Mouse (Mus musculus) embryonic facial prominence, embryonic 10.5 days (tissue): ENCODE measurements around the gene Sh3gl2. TPM values are rescaled to one million over a fixed set of nuclear protein-coding genes. Genes with fewer than 3 reads are reported as not detected.

Source experiments
- DNase-seq: peaks from one replicate; pipeline ENCODE4 v3.0.0-alpha.2; 2017; ENCODE audit warnings: low spot score
- H3K27ac ChIP-seq: fragments of 300-500 bp; sonication (generic); replicated peaks from 2 replicates; pipeline ENCODE4 v1.5.1; 2016; ENCODE audit warnings: mild to moderate bottlenecking
- H3K27me3 ChIP-seq: fragments of 300-500 bp; sonication (generic); replicated peaks from 2 replicates; pipeline ENCODE4 v1.6.1; 2016; ENCODE audit warnings: low read depth, mild to moderate bottlenecking; ENCODE audit not compliant: poor library complexity, severe bottlenecking
- H3K36me3 ChIP-seq: fragments of 300-500 bp; sonication (generic); replicated peaks from 2 replicates; pipeline ENCODE4 v1.6.1; 2016; ENCODE audit warnings: mild to moderate bottlenecking, moderate library complexity
- H3K4me1 ChIP-seq: fragments of 300-500 bp; sonication (generic); 2 replicates; pipeline ENCODE4 v1.6.1; 2016
- H3K4me3 ChIP-seq: fragments of 300-500 bp; sonication (generic); 2 replicates; pipeline ENCODE4 v1.5.1; 2016; ENCODE audit warnings: mild to moderate bottlenecking, moderate library complexity
- H3K9me3 ChIP-seq: fragments of 300-500 bp; sonication (generic); 2 replicates; pipeline ENCODE4 v1.6.1; 2016; ENCODE audit warnings: mild to moderate bottlenecking
- WGBS: fragments of 180-500 bp; shearing (Covaris S2); methylation state at CpG from one replicate; pipeline ENCODE4 v1.1.7; 2016; 5-methylcytosine and 5-hydroxymethylcytosine counted together
- polyA plus RNA-seq: library from polyadenylated mRNA; unstranded; fragments of >200 nt; fragmentation: Nextera tagmentation; extraction: Ambion mirVana; gene quantifications from 2 replicates; pipeline ENCODE4 v1.2.1, GENCODE M21; 2016

Sh3gl2 gene
- polyA plus RNA-seq, 1 experiment from 2014 or later = 3.0 TPM

DNA sequence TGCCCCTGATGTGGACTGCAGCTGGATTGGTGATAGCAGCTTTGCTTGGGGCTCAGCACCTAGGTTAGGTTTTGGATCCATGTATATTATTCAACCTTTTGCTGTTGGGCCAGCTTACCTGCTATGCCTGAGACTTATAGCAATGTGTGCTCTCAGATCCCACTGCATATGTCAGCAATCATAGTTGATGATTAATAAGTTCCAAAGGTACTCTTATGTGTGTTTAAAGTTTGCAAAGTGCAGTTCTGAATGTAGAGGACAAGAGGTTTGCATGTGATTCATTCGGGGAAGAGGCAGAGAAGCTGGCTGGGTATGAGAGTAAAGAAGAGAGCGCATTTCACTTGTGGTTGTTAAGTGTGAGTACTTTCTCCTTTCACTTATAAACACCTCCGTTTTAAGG is 43.7 kb downstream of the Sh3gl2 start:
- Histone ChIP-seq H3K36me3 (no peaks in the 10 kb centered on the region), H3K4me1 (no peaks in the 10 kb centered on the region), H3K4me3 (no peak overlapping the region), H3K9me3 (no peaks in the 10 kb centered on the region), H3K27ac (no peak overlapping the region), H3K27me3 (no peaks in the 10 kb centered on the region)
- WGBS = 91% methylated on average over 3 of the region's 3 CpGs
- no peak for DNase-seq

DNA sequence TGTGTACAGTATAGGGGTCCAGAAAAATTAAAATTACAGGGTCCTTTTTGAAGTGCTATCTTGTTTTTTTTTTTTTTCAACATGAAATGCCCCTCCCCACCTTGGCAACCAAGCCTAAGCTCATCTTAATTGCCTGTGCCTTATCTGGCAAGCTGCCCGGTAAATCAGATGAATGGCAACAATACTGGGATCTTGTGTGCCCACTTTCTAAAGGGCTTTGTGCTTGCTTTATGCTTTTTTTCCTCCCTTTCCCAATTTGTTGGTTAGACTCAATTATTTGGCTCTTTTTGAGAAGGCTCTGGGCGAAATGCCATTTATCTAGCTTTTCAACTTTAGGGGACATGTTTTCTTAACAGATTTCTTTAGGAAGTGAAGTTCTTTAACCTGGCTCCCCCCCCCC is 45.3 kb downstream of the Sh3gl2 start:
- Histone ChIP-seq H3K9me3 (no peaks in the 10 kb centered on the region), H3K4me1 (no peaks in the 10 kb centered on the region), H3K27ac (no peak overlapping the region), H3K27me3 (no peaks in the 10 kb centered on the region), H3K4me3 (no peak overlapping the region), H3K36me3 (no peaks in the 10 kb centered on the region)
- no peak for DNase-seq
- 65% methylated on average over 2 of the region's 2 CpGs for WGBS

DNA sequence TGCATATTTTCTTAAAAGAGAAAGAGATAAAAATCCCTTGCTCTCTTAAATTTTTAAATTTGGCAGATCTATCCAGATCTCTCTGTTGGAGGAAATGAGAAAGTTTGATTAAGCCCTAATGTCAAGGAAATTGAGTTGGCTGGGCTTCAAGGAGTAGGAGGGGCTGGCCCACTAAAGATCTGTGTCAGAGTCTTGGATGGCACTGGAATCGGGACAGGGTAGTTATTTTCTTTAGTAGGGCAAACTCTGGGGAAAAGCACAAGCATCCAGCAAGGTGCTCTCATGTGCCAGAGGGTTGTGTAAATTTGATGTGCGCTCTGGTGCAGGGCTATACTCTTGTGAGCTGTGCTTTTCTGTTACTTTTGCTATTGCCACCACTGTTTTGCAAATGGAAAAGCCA is 45.9 kb downstream of the Sh3gl2 start:
- no peak overlapping the region for H3K27ac ChIP-seq
- no peak overlapping the region for H3K4me3 ChIP-seq
- H3K9me3 ChIP-seq = no peaks in the 10 kb centered on the region
- H3K4me1 ChIP-seq = no peaks in the 10 kb centered on the region
- DNase-seq = no peak
- H3K27me3 ChIP-seq = no peaks in the 10 kb centered on the region
- H3K36me3 ChIP-seq = no peaks in the 10 kb centered on the region
- 76% methylated on average over 2 of the region's 2 CpGs for WGBS

DNA sequence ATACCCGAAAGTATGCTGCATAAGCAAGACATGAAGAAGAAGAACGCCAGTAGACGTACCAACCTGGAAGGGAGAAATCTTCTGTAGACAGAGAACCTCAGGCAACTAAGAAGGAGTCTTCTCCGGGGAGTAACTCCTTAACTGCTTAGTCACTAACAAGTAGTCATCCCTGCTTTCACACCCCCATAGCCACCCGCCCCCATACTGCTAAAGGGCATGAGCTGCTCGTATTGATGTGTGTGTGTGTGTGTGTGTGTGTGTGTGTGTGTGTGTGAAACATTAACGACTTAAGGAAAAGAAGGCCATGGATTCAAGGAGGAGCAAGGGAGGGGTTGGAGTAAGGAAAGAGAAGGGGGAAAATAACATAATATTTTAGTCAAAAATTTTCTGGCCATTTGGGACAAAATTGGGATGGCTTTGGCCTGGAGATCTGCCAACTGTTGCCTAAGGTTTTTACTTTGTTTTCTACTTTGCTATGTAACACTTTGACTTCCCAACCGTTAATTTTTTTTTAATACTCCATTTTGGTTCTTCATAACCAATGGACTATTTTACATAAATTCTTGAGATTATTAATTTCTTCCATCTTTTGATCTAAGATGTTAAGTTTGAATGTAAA is 51.0 kb downstream of the Sh3gl2 start:
- no peak for DNase-seq
- WGBS = 90% methylated on average over 8 of the region's 8 CpGs
- Histone ChIP-seq H3K4me1 (no peaks in the 10 kb centered on the region), H3K4me3 (no peak overlapping the region), H3K27ac (no peak overlapping the region), H3K9me3 (no peaks in the 10 kb centered on the region), H3K27me3 (no peaks in the 10 kb centered on the region), H3K36me3 (no peaks in the 10 kb centered on the region)

DNA sequence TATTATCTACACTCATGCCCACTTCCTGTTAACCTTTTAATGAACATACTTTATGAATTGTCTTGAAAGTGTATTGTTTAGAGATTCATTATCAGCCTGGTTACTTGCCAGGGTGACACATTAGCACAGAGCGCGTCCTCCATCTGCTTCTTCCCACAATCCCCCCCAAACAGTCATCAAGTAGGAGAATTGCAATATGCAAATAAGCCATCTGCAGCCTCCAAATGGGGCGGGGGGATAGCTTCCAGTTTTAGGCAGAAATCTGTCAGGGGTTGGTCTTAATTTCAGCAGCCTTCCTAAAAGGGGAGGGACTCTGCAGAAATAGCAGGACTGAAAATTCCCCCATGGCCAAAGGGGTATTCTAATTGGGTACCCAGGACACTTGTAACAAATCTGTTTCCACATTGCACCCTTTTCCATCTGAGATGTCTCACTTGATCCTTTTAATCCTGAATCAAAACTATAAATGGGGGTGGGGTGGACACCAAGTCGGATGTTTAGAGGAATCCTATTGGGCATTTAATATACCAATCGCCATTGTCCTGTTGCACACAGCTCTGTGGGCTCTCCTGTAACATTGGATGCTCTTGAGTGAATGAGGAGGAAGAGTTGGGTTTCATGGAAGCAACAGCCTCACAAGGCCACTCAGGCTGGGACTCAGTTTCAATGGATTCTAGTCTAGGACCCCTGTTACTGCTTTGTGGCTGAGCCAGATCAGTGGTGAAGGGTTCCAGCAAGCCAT is 51.7 kb downstream of the Sh3gl2 start:
- no peaks in the 10 kb centered on the region for H3K27me3 ChIP-seq
- 85% methylated on average over 5 of the region's 5 CpGs for WGBS
- no peaks in the 10 kb centered on the region for H3K36me3 ChIP-seq
- H3K27ac ChIP-seq = no peak overlapping the region
- no peak overlapping the region for H3K4me3 ChIP-seq
- H3K9me3 ChIP-seq = no peaks in the 10 kb centered on the region
- DNase-seq = no peak
- no peaks in the 10 kb centered on the region for H3K4me1 ChIP-seq

DNA sequence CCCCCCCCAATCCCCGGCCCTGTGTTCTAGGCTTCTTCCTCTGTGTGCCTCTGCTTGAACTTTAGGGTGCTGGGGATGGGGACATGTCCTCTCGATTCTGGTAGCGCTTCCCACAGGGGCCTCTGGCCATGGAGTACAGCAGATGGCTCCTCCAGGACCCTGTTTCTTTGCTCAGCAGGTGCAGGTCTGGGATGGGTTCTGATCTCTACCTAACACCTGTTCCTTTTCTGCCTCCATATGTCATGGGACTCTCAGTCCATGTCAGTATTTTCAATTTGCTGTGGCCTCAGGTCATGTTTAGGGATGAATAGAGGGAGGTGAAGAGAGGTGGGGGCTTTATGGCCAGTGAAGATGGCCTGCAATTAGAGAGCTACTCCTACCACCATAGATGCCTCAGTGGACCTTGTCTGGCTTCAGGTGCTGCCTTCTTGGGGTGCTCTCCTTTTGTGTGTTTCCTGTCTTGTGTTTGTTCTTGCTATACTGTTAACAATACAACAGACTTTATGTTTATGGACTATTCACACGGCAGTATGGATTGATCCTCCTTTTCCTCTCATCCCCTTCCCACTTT is 52.9 kb downstream of the Sh3gl2 start:
- Histone ChIP-seq H3K27me3 (no peaks in the 10 kb centered on the region), H3K27ac (no peak overlapping the region), H3K9me3 (no peaks in the 10 kb centered on the region), H3K4me1 (no peaks in the 10 kb centered on the region), H3K4me3 (no peak overlapping the region), H3K36me3 (no peaks in the 10 kb centered on the region)
- WGBS = 90% methylated on average over 4 of the region's 4 CpGs
- no peak for DNase-seq

DNA sequence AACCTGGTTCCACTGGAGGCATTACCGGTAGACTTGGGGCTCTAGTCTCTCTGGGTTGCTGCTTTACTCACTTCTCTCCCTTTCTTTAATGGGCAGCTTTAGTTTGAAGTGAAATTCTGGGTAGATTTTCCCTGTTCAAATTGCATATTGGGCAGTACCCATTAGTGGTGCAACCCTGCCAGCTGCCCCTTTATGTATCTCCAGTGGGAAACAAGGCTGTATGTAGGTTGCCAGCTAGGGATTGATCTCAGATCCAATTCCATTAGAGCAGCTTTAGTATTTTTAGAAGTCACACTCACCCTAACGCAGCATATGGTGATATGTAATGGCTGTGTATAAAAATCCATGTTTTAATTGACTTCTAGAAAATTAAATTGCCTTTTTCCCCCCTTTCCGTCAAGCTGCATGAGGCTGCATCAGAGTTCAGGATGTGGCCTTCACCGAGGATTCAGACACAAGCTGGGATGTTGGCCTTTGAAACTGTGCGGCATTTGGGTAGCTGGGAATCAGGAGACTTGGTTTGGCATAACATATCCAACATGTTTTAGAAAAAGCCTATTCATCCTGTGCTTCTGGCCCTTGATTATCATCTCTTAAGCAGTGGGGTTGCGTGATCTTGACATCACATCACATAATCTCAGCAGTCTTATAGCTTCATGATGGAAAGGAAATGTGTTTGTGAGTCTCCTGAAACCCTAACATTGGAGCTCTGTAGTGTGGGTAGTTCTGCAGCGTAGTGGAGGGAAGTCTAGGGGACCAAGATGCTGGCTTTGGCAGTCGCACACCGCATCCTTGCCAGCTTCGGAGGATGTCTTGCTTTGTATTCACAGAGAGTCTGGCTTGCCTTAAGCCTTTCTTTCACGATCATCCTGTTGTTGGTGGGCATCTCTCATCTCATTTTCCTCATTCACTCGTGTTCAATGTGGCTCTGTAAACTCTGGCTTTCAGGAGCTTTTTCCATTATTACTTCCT is 56.0 kb downstream of the Sh3gl2 start:
- no peaks in the 10 kb centered on the region for H3K27me3 ChIP-seq
- no peaks in the 10 kb centered on the region for H3K36me3 ChIP-seq
- 90% methylated on average over 12 of the region's 12 CpGs for WGBS
- DNase-seq = no peak
- H3K9me3 ChIP-seq = no peaks in the 10 kb centered on the region
- H3K27ac ChIP-seq = no peak overlapping the region
- no peaks in the 10 kb centered on the region for H3K4me1 ChIP-seq
- H3K4me3 ChIP-seq = no peak overlapping the region

DNA sequence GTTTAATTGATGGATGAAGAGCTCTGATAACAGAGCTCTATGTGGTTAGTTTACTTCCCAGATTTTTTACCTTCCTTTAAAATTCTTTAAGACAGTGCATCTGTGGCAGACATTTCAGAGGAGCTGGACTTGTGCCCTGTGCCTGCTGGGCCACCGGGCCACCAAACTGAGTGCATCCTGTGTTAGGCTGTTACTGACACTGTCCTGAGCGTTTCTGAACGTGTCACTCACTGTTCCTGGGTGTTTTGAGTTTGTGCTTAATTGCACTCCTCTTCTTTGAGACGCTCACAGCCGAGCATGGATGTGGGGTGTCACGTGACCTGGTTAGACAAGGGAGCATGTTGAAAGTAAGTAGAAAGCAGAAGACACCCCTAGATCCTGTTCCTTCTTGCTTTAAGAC is 57.2 kb downstream of the Sh3gl2 start:
- Histone ChIP-seq H3K4me3 (no peak overlapping the region), H3K27ac (no peak overlapping the region), H3K27me3 (no peaks in the 10 kb centered on the region), H3K36me3 (no peaks in the 10 kb centered on the region), H3K4me1 (no peaks in the 10 kb centered on the region), H3K9me3 (no peaks in the 10 kb centered on the region)
- no peak for DNase-seq
- WGBS = 65% methylated on average over 6 of the region's 6 CpGs

DNA sequence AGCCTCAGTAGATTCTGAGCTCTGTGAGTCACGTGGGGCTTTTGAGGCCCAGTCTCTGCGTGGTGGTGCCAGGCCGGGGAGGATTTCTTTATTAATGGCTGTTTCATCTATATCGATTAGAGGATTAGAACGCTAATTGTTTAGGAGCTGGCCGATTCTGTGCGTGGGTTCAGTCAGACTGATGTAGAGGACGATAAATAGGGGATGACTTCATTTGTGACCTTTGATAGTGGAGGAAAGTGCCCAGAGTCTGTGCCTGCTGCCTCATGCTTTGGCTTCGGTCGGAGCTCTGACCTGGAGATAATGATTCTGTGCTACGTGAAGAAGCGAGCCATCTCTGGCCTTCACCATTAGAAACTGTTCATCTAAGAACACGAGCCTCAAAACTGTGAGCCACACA is 57.7 kb downstream of the Sh3gl2 start:
- no peaks in the 10 kb centered on the region for H3K9me3 ChIP-seq
- H3K36me3 ChIP-seq = no peaks in the 10 kb centered on the region
- WGBS = 90% methylated on average over 13 of the region's 13 CpGs
- no peaks in the 10 kb centered on the region for H3K27me3 ChIP-seq
- no peaks in the 10 kb centered on the region for H3K4me1 ChIP-seq
- H3K4me3 ChIP-seq = no peak overlapping the region
- H3K27ac ChIP-seq = no peak overlapping the region
- no peak for DNase-seq

DNA sequence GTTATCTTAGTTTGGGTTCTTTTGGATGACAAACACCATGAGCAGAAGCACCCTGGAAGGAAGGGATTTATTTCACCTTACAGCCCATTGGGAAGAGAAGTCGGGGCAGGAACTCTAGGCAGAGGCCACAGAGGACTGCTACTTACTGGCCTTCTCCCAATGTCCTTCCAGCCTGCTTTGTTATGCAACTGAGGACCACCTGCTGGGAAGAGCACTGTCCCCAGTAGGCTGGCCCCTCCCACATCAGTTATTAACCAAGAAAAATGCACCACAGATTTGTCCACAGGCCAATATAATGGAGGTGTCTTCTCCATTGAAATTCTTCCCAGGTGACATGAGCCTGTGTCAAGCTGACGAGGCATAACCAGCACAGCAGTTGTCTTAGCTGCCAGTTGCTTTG is 62.5 kb downstream of the Sh3gl2 start:
- peaks cover 4% of the 10 kb centered on the region for H3K4me1 ChIP-seq
- H3K27me3 ChIP-seq = no peaks in the 10 kb centered on the region
- WGBS = 86% methylated on average over 2 of the region's 2 CpGs
- no peak overlapping the region for H3K4me3 ChIP-seq
- no peaks in the 10 kb centered on the region for H3K9me3 ChIP-seq
- no peak overlapping the region for H3K27ac ChIP-seq
- no peak for DNase-seq
- H3K36me3 ChIP-seq = no peaks in the 10 kb centered on the region

DNA sequence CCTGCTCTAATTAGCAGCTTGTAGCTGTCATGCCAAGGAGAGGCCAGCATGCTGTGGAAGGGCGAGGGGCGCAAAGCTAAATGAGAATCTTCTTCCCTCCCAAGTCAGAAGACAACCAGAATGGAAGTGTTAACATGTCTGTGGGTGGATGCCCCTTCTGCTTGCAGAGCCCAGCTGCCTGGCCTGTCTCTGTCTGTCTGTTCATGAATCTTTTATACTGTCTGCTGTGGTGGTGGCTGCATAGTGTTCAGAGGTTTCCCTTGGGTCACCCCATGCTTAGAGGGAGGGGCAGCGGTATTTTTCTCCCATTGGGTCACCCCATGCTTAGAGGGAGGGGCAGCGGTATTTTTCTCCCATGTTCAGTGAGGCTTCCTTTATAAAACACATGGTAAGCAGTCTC is 68.0 kb downstream of the Sh3gl2 start:
- DNase-seq = no peak
- Histone ChIP-seq H3K27me3 (no peaks in the 10 kb centered on the region), H3K27ac (no peak overlapping the region), H3K36me3 (no peaks in the 10 kb centered on the region), H3K4me3 (no peak overlapping the region), H3K4me1 (peaks cover 4% of the 10 kb centered on the region), H3K9me3 (no peaks in the 10 kb centered on the region)
- 91% methylated on average over 4 of the region's 4 CpGs for WGBS

DNA sequence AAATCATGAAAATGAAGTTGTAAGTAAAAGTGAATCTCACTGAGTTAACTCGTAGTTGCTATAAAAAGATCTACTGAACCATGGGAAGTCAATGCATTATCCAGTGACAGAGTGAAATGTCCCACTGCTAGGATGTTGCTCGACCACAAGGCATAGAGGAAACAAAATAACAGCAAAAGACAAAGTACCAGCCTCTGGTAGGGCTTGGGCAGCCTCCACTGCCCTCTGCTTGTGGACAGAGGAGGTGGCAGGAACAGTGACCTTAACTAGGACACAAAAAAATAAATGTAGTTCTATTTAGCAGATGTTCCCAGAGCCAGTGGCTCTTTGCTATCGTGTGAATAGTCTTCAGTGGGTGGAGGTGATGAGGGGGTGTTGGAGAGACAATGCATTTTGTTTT is 68.5 kb downstream of the Sh3gl2 start:
- H3K4me1 ChIP-seq = peaks cover 4% of the 10 kb centered on the region
- H3K9me3 ChIP-seq = no peaks in the 10 kb centered on the region
- H3K36me3 ChIP-seq = no peaks in the 10 kb centered on the region
- H3K4me3 ChIP-seq = no peak overlapping the region
- no peaks in the 10 kb centered on the region for H3K27me3 ChIP-seq
- H3K27ac ChIP-seq = no peak overlapping the region
- 75% methylated on average over 3 of the region's 3 CpGs for WGBS
- DNase-seq = no peak
